ENCODE assay signal across 27 mouse cellular contexts in the genomic region with DNA sequence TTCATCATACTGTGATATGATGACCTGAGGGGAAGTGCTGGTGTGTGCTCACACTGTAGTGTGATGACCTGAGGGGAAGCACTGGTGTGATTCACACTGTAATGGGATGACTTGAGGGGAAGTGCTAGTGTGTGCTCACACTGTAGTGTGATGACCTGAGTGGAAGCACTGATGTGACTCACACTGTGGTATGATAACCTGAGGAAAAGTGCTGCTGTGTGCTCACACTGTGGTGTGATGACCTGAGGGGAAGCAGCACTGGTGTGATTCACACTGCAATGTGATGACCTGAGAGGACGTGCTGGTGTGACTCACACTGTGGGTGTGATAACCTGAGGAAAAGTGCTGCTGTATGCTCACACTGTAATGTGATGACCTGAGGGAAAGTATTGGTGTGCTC. TPM values are rescaled to one million over a fixed set of nuclear protein-coding genes. Genes with fewer than 3 reads are reported as not detected.
DNase-seq lines count a peak whose midpoint lies in the region; ATAC-seq and TF ChIP-seq lines count a peak whose summit lies in the region.
"Had no signal": no experiment of that assay in that cellular context is flagged by ENCODE, and none has a peak within 500 bp of the region (broad histone marks: within the 10 kb centered on the region; RNA-seq: fewer than 3 reads in every experiment).

No protein-coding gene starts in this region.

- H3K4me1 ChIP-seq in MEL (ENCODE audit: control insufficient read depth in 1 of 2, insufficient read depth in 2 of 2, low read length in 2 of 2) = peaks cover 2 to 4% of the 10 kb centered on the region in 2 experiments; a peak in 2 of 4 replicates
- H3K4me1 ChIP-seq in kidney, adult 2 months (ENCODE audit: control insufficient read depth, insufficient read depth, low read length) = no peaks in the 10 kb centered on the region; the same call in 1 of the 2 replicates

- no peak for TF ChIP-seq EP300 in MEL (IDR thresholded peaks at IDR 0.05; ENCODE audit: low read depth in 1 of 2, low read length in 2 of 2)

- ATAC-seq in granulocyte monocyte progenitor cell, adult 5-6 weeks (replicated peaks; ENCODE audit: poor library complexity, severe bottlenecking) = peak; percentile 46
- ATAC-seq in megakaryocyte progenitor cell, adult 5-6 weeks (replicated peaks; ENCODE audit: poor library complexity) = 0 out of 2 replicates have a peak, but pooled peaks have one; percentile 14
- ATAC-seq: activated CD4-positive, CD25-positive, alpha-beta regulatory T cell, adult 4 months; forebrain, embryonic 14.5 days; forebrain, postnatal 0 days; hindbrain, postnatal 0 days; inflammation-experienced regulatory T-cells, adult 6 months; intestine, embryonic 16.5 days had no signal

- peaks cover 0 to 11% of the 10 kb centered on the region in 2 experiments; a peak in 2 of 4 replicates for H3K36me3 ChIP-seq in MEL (ENCODE audit: control insufficient read depth in 1 of 2, insufficient read depth in 2 of 2, low read length in 2 of 2)
- no peaks in the 10 kb centered on the region for H3K36me3 ChIP-seq in kidney, adult 2 months (ENCODE audit: control insufficient read depth, insufficient read depth, low read length)
- H3K36me3 ChIP-seq: heart, embryonic 10.5 days; heart, embryonic 13.5 days; hindbrain, embryonic 13.5 days had no signal

- TF ChIP-seq RAD21 in MEL (IDR thresholded peaks at IDR 0.05; ENCODE audit: low read depth, low read length) = no peak

- H3K9ac ChIP-seq in MEL (ENCODE audit: control insufficient read depth, low read depth, low read length, poor library complexity, severe bottlenecking) = no peak overlapping the region
- H3K9ac ChIP-seq: forebrain, postnatal 0 days; heart, embryonic 13.5 days; hindbrain, embryonic 13.5 days had no signal

- H3K27me3 ChIP-seq in MEL (ENCODE audit: control insufficient read depth in 1 of 2, insufficient read depth in 2 of 2, low read length in 2 of 2) = no peaks in the 10 kb centered on the region
- no peaks in the 10 kb centered on the region for H3K27me3 ChIP-seq in kidney, adult 2 months (replicated peaks; ENCODE audit: control insufficient read depth, insufficient read depth, low read length)
- H3K27me3 ChIP-seq: CH12.LX; heart, embryonic 13.5 days; hindbrain, embryonic 13.5 days had no signal

- no peaks in the 10 kb centered on the region for H3K9me3 ChIP-seq in MEL (replicated peaks; ENCODE audit: insufficient read depth, low read length)
- H3K9me3 ChIP-seq: G1E; heart, embryonic 10.5 days; heart, embryonic 13.5 days; hindbrain, embryonic 13.5 days had no signal

- peak; percentile 23 for DNase-seq in MEL (ENCODE audit: low read depth, low spot score)
- DNase-seq in right cerebral cortex, postnatal 36 days (ENCODE audit: low spot score in 2 of 2) = no peak
- no peak for DNase-seq in spleen, postnatal 36 days (ENCODE audit: low spot score in 2 of 2)
- DNase-seq in kidney, adult 2 months = no peak
- DNase-seq: adrenal gland, adult 8-10 months; adrenal gland, postnatal 25 days; B cell, adult 2 months; cerebellum, adult 11-12 months; cerebellum, adult 9-10 months; cerebellum, postnatal 14 days; forebrain, postnatal 0 days; gastrocnemius, adult 2 months; gastrocnemius, postnatal 25 days; heart, adult 2 months; heart, postnatal 14 days had no signal

- H3K27ac ChIP-seq in MEL (ENCODE audit: control insufficient read depth, low read depth, low read length) = no peak overlapping the region
- H3K27ac ChIP-seq in kidney, adult 2 months (ENCODE audit: insufficient read depth, low read depth, low read length) = no peak overlapping the region
- H3K27ac ChIP-seq: gastrocnemius, adult 2 months; heart, adult 2 months; heart, embryonic 10.5 days; heart, embryonic 13.5 days; hindbrain, embryonic 13.5 days; hindbrain, postnatal 0 days had no signal

- TF ChIP-seq POLR2A in MEL (IDR thresholded peaks at IDR 0.05; ENCODE audit: control insufficient read depth in 1 of 2, insufficient read depth in 1 of 2, low read depth in 1 of 2, low read length in 2 of 2, poor library complexity in 1 of 2) = no peak
- no peak for TF ChIP-seq POLR2A in kidney, adult 2 months (IDR thresholded peaks at IDR 0.05; ENCODE audit: low read depth, low read length)

- no peak for TF ChIP-seq CTCF in MEL (IDR thresholded peaks at IDR 0.05 in 2 of 3, conservative IDR thresholded peaks at IDR 0.05 in 1 of 3; ENCODE audit: control insufficient read depth in 1 of 3, insufficient read depth in 1 of 3, low read depth in 2 of 3, low read length in 3 of 3, poor library complexity in 1 of 3, severe bottlenecking in 1 of 3)
- no peak for TF ChIP-seq CTCF in kidney, adult 2 months (conservative IDR thresholded peaks at IDR 0.05; ENCODE audit: insufficient read depth, insufficient read length, low read depth, low read length)

- no peaks in the 10 kb centered on the region for H3K79me2 ChIP-seq in MEL (ENCODE audit: control insufficient read depth, insufficient read depth, low read length, poor library complexity)

- WGBS in kidney, adult 2 months = 91% methylated on average over 1 of the region's 1 CpGs

- H3K4me3 ChIP-seq in MEL (ENCODE audit: control insufficient read depth in 1 of 2, insufficient read depth in 1 of 2, low read depth in 2 of 2, low read length in 2 of 2) = no peak overlapping the region
- no peak overlapping the region for H3K4me3 ChIP-seq in kidney, adult 2 months (ENCODE audit: insufficient read depth, low read depth, low read length)
- H3K4me3 ChIP-seq: gastrocnemius, adult 2 months; heart, adult 2 months; heart, embryonic 10.5 days; heart, embryonic 13.5 days; hindbrain, embryonic 13.5 days had no signal

TF ChIP-seq in MEL, 35 proteins besides CTCF, POLR2A, EP300 and RAD21:
- no peak for TF ChIP-seq BHLHE40 (IDR thresholded peaks at IDR 0.05; ENCODE audit: borderline replicate concordance, low read depth, low read length)
- no peak for TF ChIP-seq JUND (IDR thresholded peaks at IDR 0.05; ENCODE audit: low read depth, low read length)
- no peak for TF ChIP-seq USF1 (IDR thresholded peaks at IDR 0.05; ENCODE audit: low read depth, low read length)
- TF ChIP-seq MEF2A (IDR thresholded peaks at IDR 0.05; ENCODE audit: extremely low read depth, insufficient replicate concordance, low read depth, low read length, poor library complexity, severe bottlenecking) = no peak
- TF ChIP-seq UBTF (IDR thresholded peaks at IDR 0.05; ENCODE audit: borderline replicate concordance, insufficient read depth, low read depth, low read length) = no peak
- no peak for TF ChIP-seq TCF12 (IDR thresholded peaks at IDR 0.05; ENCODE audit: low read depth, low read length)
- TF ChIP-seq ETS1 (IDR thresholded peaks at IDR 0.05; ENCODE audit: low read depth, low read length) = no peak
- no peak for TF ChIP-seq SIN3A (IDR thresholded peaks at IDR 0.05; ENCODE audit: low read length)
- TF ChIP-seq MAX (IDR thresholded peaks at IDR 0.05; ENCODE audit: low read length) = no peak
- TF ChIP-seq E2F4 (IDR thresholded peaks at IDR 0.05; ENCODE audit: borderline replicate concordance, low read depth, low read length) = no peak

RNA-seq across cellular contexts. Expression of a gene that starts 52.6 kb away (rescaled TPM):
- total RNA-seq in MEL (2012; rRNA removed) = 15.1 and 16.3 TPM in 2 replicates
- 10 to 100 TPM in 1 of 2 experiments, not detected in 1; 16.3 TPM for polyA plus RNA-seq in MEL (2012; ENCODE audit: insufficient read depth in 1 of 2, insufficient read length in 2 of 2, low read depth in 1 of 2, low replicate concordance in 2 of 2, missing spikeins in 1 of 2)
- total RNA-seq in granulocyte monocyte progenitor cell, adult 5-6 weeks (2014; fragmentation: Nextera tagmentation) = 11.3 and 14.7 TPM in 2 replicates
- 13.0 and 19.5 TPM in 2 replicates for total RNA-seq in granulocyte monocyte progenitor cell, adult 5-6 weeks (2017)
- 9.4 and 9.6 TPM in 2 replicates for total RNA-seq in megakaryocyte progenitor cell, adult 5-6 weeks (2015)
- total RNA-seq in megakaryocyte progenitor cell, adult 5-6 weeks (2017) = 15.1 and 28.8 TPM in 2 replicates
- polyA plus RNA-seq in kidney, adult 2 months (2012; rRNA removed) = 3.7 and 3.8 TPM in 2 replicates

RNA-seq across cellular contexts. Expression of a gene that starts 52.9 kb away (rescaled TPM):
- 19.3 and 21.7 TPM in 2 replicates for total RNA-seq in MEL (2012; rRNA removed)
- polyA plus RNA-seq in MEL (2012; ENCODE audit: insufficient read depth in 1 of 2, insufficient read length in 2 of 2, low read depth in 1 of 2, low replicate concordance in 2 of 2, missing spikeins in 1 of 2) = 10 to 100 TPM in 1 of 2 experiments, not detected in 1; 20.0 TPM
- total RNA-seq in granulocyte monocyte progenitor cell, adult 5-6 weeks (2014; fragmentation: Nextera tagmentation) = 30.9 and 32.7 TPM in 2 replicates
- 22.7 and 23.1 TPM in 2 replicates for total RNA-seq in granulocyte monocyte progenitor cell, adult 5-6 weeks (2017)
- 26.8 and 37.1 TPM in 2 replicates for total RNA-seq in megakaryocyte progenitor cell, adult 5-6 weeks (2015)
- total RNA-seq in megakaryocyte progenitor cell, adult 5-6 weeks (2017) = 17.5 and 27.8 TPM in 2 replicates
- polyA plus RNA-seq in kidney, adult 2 months (2012; rRNA removed) = 5.3 and 6.6 TPM in 2 replicates
